Mouse (Mus musculus): ENCODE results near the gene Cpxm2. TPM values are rescaled to one million over a fixed set of nuclear protein-coding genes. Genes with fewer than 3 reads are reported as not detected.

Cpxm2 gene
- polyA plus RNA-seq, 1 experiment: 3.1 TPM

- no peak for TF ChIP-seq POLR2A (IDR thresholded peaks at IDR 0.05; ENCODE audit: borderline replicate concordance, extremely low read depth, insufficient read depth, insufficient read length, poor library complexity, severe bottlenecking)
- TF ChIP-seq CTCF (IDR thresholded peaks at IDR 0.05; ENCODE audit: borderline replicate concordance, extremely low read depth, insufficient read depth, insufficient read length): no peak
- peak; percentile 62 for DNase-seq (ENCODE audit: low read depth)
Measured at GRCm38 (mm10) chr7:132128687-132129086, 25.9 kb downstream of the Cpxm2 start.

GRCm38 (mm10) chr7:132124948-132125347 lies 29.6 kb downstream of the Cpxm2 start:
- peak; percentile 38 for DNase-seq (ENCODE audit: low read depth)

GRCm38 (mm10) chr7:132123211-132123610 lies 31.3 kb downstream of the Cpxm2 start:
- no peak for TF ChIP-seq POLR2A (IDR thresholded peaks at IDR 0.05; ENCODE audit: borderline replicate concordance, extremely low read depth, insufficient read depth, insufficient read length, poor library complexity, severe bottlenecking)
- no peak for TF ChIP-seq CTCF (IDR thresholded peaks at IDR 0.05; ENCODE audit: borderline replicate concordance, extremely low read depth, insufficient read depth, insufficient read length)
- no peak for DNase-seq (ENCODE audit: low read depth)

More at GRCm38 (mm10) chr7:132124948-132125347, 29.6 kb downstream of the Cpxm2 start:
- TF ChIP-seq CTCF (IDR thresholded peaks at IDR 0.05; ENCODE audit: borderline replicate concordance, extremely low read depth, insufficient read depth, insufficient read length): no peak

- TF ChIP-seq POLR2A (IDR thresholded peaks at IDR 0.05; ENCODE audit: borderline replicate concordance, extremely low read depth, insufficient read depth, insufficient read length, poor library complexity, severe bottlenecking): no peak
- TF ChIP-seq CTCF (IDR thresholded peaks at IDR 0.05; ENCODE audit: borderline replicate concordance, extremely low read depth, insufficient read depth, insufficient read length): no peak
Measured at GRCm38 (mm10) chr7:132119817-132120216, 34.7 kb downstream of the Cpxm2 start.

GRCm38 (mm10) chr7:132111770-132112169 lies 42.8 kb downstream of the Cpxm2 start:
- DNase-seq (ENCODE audit: low read depth): peak; percentile 23
- TF ChIP-seq CTCF (IDR thresholded peaks at IDR 0.05; ENCODE audit: borderline replicate concordance, extremely low read depth, insufficient read depth, insufficient read length) (no peak), POLR2A (IDR thresholded peaks at IDR 0.05; ENCODE audit: borderline replicate concordance, extremely low read depth, insufficient read depth, insufficient read length, poor library complexity, severe bottlenecking) (no peak)

More at GRCm38 (mm10) chr7:132119817-132120216, 34.7 kb downstream of the Cpxm2 start:
- DNase-seq (ENCODE audit: low read depth): no peak

- DNase-seq (ENCODE audit: low read depth): peak; percentile 83
- TF ChIP-seq CTCF (IDR thresholded peaks at IDR 0.05; ENCODE audit: borderline replicate concordance, extremely low read depth, insufficient read depth, insufficient read length) (no peak), POLR2A (IDR thresholded peaks at IDR 0.05; ENCODE audit: borderline replicate concordance, extremely low read depth, insufficient read depth, insufficient read length, poor library complexity, severe bottlenecking) (no peak)
Measured at GRCm38 (mm10) chr7:132110308-132110707, 44.2 kb downstream of the Cpxm2 start.

GRCm38 (mm10) chr7:132106891-132107290 lies 47.6 kb downstream of the Cpxm2 start:
- DNase-seq (ENCODE audit: low read depth): no peak

GRCm38 (mm10) chr7:132105326-132105725 lies 49.2 kb downstream of the Cpxm2 start:
- no peak for DNase-seq (ENCODE audit: low read depth)
- TF ChIP-seq POLR2A (IDR thresholded peaks at IDR 0.05; ENCODE audit: borderline replicate concordance, extremely low read depth, insufficient read depth, insufficient read length, poor library complexity, severe bottlenecking): no peak
- no peak for TF ChIP-seq CTCF (IDR thresholded peaks at IDR 0.05; ENCODE audit: borderline replicate concordance, extremely low read depth, insufficient read depth, insufficient read length)

More at GRCm38 (mm10) chr7:132106891-132107290, 47.6 kb downstream of the Cpxm2 start:
- TF ChIP-seq CTCF (IDR thresholded peaks at IDR 0.05; ENCODE audit: borderline replicate concordance, extremely low read depth, insufficient read depth, insufficient read length) (no peak), POLR2A (IDR thresholded peaks at IDR 0.05; ENCODE audit: borderline replicate concordance, extremely low read depth, insufficient read depth, insufficient read length, poor library complexity, severe bottlenecking) (no peak)

- no peak for DNase-seq (ENCODE audit: low read depth)
- TF ChIP-seq POLR2A (IDR thresholded peaks at IDR 0.05; ENCODE audit: borderline replicate concordance, extremely low read depth, insufficient read depth, insufficient read length, poor library complexity, severe bottlenecking): no peak
Measured at GRCm38 (mm10) chr7:132098441-132098840, 56.1 kb downstream of the Cpxm2 start.

- DNase-seq (ENCODE audit: low read depth): no peak
- no peak for TF ChIP-seq CTCF (IDR thresholded peaks at IDR 0.05; ENCODE audit: borderline replicate concordance, extremely low read depth, insufficient read depth, insufficient read length)
- no peak for TF ChIP-seq POLR2A (IDR thresholded peaks at IDR 0.05; ENCODE audit: borderline replicate concordance, extremely low read depth, insufficient read depth, insufficient read length, poor library complexity, severe bottlenecking)
Measured at GRCm38 (mm10) chr7:132094666-132095065, 59.9 kb downstream of the Cpxm2 start.

GRCm38 (mm10) chr7:132091551-132091950 lies 63.0 kb downstream of the Cpxm2 start:
- no peak for DNase-seq (ENCODE audit: low read depth)
- TF ChIP-seq POLR2A (IDR thresholded peaks at IDR 0.05; ENCODE audit: borderline replicate concordance, extremely low read depth, insufficient read depth, insufficient read length, poor library complexity, severe bottlenecking) (no peak), CTCF (IDR thresholded peaks at IDR 0.05; ENCODE audit: borderline replicate concordance, extremely low read depth, insufficient read depth, insufficient read length) (no peak)

- no peak for DNase-seq (ENCODE audit: low read depth)
- no peak for TF ChIP-seq CTCF (IDR thresholded peaks at IDR 0.05; ENCODE audit: borderline replicate concordance, extremely low read depth, insufficient read depth, insufficient read length)
- no peak for TF ChIP-seq POLR2A (IDR thresholded peaks at IDR 0.05; ENCODE audit: borderline replicate concordance, extremely low read depth, insufficient read depth, insufficient read length, poor library complexity, severe bottlenecking)
Measured at GRCm38 (mm10) chr7:132088606-132089005, 65.9 kb downstream of the Cpxm2 start.

GRCm38 (mm10) chr7:132088181-132088580 lies 66.4 kb downstream of the Cpxm2 start:
- no peak for DNase-seq (ENCODE audit: low read depth)

More at GRCm38 (mm10) chr7:132088181-132088580, 66.4 kb downstream of the Cpxm2 start:
- no peak for TF ChIP-seq CTCF (IDR thresholded peaks at IDR 0.05; ENCODE audit: borderline replicate concordance, extremely low read depth, insufficient read depth, insufficient read length)
- TF ChIP-seq POLR2A (IDR thresholded peaks at IDR 0.05; ENCODE audit: borderline replicate concordance, extremely low read depth, insufficient read depth, insufficient read length, poor library complexity, severe bottlenecking): no peak

Data from brain, embryonic 14.5 days (tissue).